Mouse (Mus musculus) neural tube, embryonic 11.5 days (tissue): Measurements from ENCODE around the gene Rhbdf2. TPM values are rescaled to one million over a fixed set of nuclear protein-coding genes. Genes with fewer than 3 reads are reported as not detected.

Source experiments
- ATAC-seq: fragments of 200-750 bp; cut with Nextera tagmentation; 2 replicates; pipeline ENCODE4 v1.8.0; 2017; ENCODE audit warnings: moderate number of reproducible peaks, mild to moderate bottlenecking, moderate TSS enrichment, moderate library complexity; ENCODE audit not compliant: insufficient read depth, low FRiP score, low TSS enrichment
- DNase-seq: peaks from one replicate; pipeline ENCODE4 v3.0.0-alpha.2; 2015; ENCODE audit warnings: low spot score
- H3K27ac ChIP-seq: fragments of 300-500 bp; sonication (generic); 2 replicates; pipeline ENCODE4 v1.5.1; 2014; ENCODE audit warnings: low read depth, mild to moderate bottlenecking, low read length
- H3K27me3 ChIP-seq: fragments of 300-500 bp; sonication (generic); 2 replicates; pipeline ENCODE4 v1.6.1; 2014; ENCODE audit warnings: mild to moderate bottlenecking, low read length, mixed read lengths; ENCODE audit not compliant: control insufficient read depth, insufficient read depth
- H3K36me3 ChIP-seq: fragments of 300-500 bp; sonication (generic); 2 replicates; pipeline ENCODE4 v1.6.1; 2014; ENCODE audit warnings: mild to moderate bottlenecking, low read length, moderate library complexity, mixed read lengths; ENCODE audit not compliant: control insufficient read depth, insufficient read depth
- H3K4me1 ChIP-seq: fragments of 300-500 bp; sonication (generic); 2 replicates; pipeline ENCODE4 v1.6.1; 2014; ENCODE audit warnings: low read length, mixed read lengths; ENCODE audit not compliant: control insufficient read depth, insufficient read depth
- H3K4me2 ChIP-seq: fragments of 300-500 bp; sonication (generic); 2 replicates; pipeline ENCODE4 v1.6.1; 2014; ENCODE audit warnings: low read depth, mild to moderate bottlenecking, moderate library complexity
- H3K4me3 ChIP-seq: fragments of 300-500 bp; sonication (generic); 2 replicates; pipeline ENCODE4 v1.5.1; 2014; ENCODE audit warnings: low read depth, low read length
- H3K9ac ChIP-seq: fragments of 300-500 bp; sonication (generic); 2 replicates; pipeline ENCODE4 v1.6.1; 2014; ENCODE audit warnings: mild to moderate bottlenecking, low read length
- H3K9me3 ChIP-seq: fragments of 300-500 bp; sonication (generic); 2 replicates; pipeline ENCODE4 v1.6.1; 2016; ENCODE audit warnings: low read length; ENCODE audit not compliant: control insufficient read depth
- WGBS: fragments of 180-500 bp; shearing (Covaris S2); extraction: QIAGEN DNeasy Blood & Tissue Kit; methylation state at CpG from one replicate; pipeline ENCODE4 v1.1.7; 2014; 5-methylcytosine and 5-hydroxymethylcytosine counted together
- polyA plus RNA-seq: library from polyadenylated mRNA; unstranded; fragments of >200 nt; fragmentation: Nextera tagmentation; extraction: Ambion mirVana; gene quantifications from 2 replicates; pipeline ENCODE4 v1.2.1, GENCODE M21; 2014

Gene Rhbdf2
- polyA plus RNA-seq, 1 experiment from 2014 or later: 4.9 TPM

GRCm38 (mm10) chr11:116598193-116598592 lies 28.6 kb downstream of the Rhbdf2 start:
- H3K27me3 ChIP-seq: no peaks in the 10 kb centered on the region
- H3K4me3 ChIP-seq: no peak overlapping the region
- no peak overlapping the region for H3K27ac ChIP-seq
- no peaks in the 10 kb centered on the region for H3K36me3 ChIP-seq
- no peak for ATAC-seq
- no peaks in the 10 kb centered on the region for H3K4me1 ChIP-seq
- DNase-seq: no peak
- no peak overlapping the region for H3K4me2 ChIP-seq
- H3K9me3 ChIP-seq: no peaks in the 10 kb centered on the region
- 94% methylated on average over 8 of the region's 8 CpGs for WGBS
- no peak overlapping the region for H3K9ac ChIP-seq

GRCm38 (mm10) chr11:116596766-116597165 lies 30.1 kb downstream of the Rhbdf2 start:
- 90% methylated on average over 19 of the region's 19 CpGs for WGBS
- DNase-seq: no peak

GRCm38 (mm10) chr11:116593345-116593744 lies 33.5 kb downstream of the Rhbdf2 start:
- ATAC-seq (no peak), DNase-seq (no peak)
- no peaks in the 10 kb centered on the region for H3K9me3 ChIP-seq
- no peaks in the 10 kb centered on the region for H3K27me3 ChIP-seq
- 72% methylated on average over 4 of the region's 4 CpGs for WGBS
- H3K4me1 ChIP-seq: no peaks in the 10 kb centered on the region
- H3K4me2 ChIP-seq: no peak overlapping the region
- no peak overlapping the region for H3K4me3 ChIP-seq
- H3K9ac ChIP-seq: no peak overlapping the region
- H3K36me3 ChIP-seq: no peaks in the 10 kb centered on the region
- H3K27ac ChIP-seq: no peak overlapping the region

More at GRCm38 (mm10) chr11:116596766-116597165, 30.1 kb downstream of the Rhbdf2 start:
- H3K9me3 ChIP-seq: no peaks in the 10 kb centered on the region
- H3K27me3 ChIP-seq: no peaks in the 10 kb centered on the region
- no peak overlapping the region for H3K9ac ChIP-seq
- H3K4me2 ChIP-seq: no peak overlapping the region
- no peak overlapping the region for H3K4me3 ChIP-seq
- H3K27ac ChIP-seq: no peak overlapping the region
- no peak for ATAC-seq
- H3K4me1 ChIP-seq: no peaks in the 10 kb centered on the region
- H3K36me3 ChIP-seq: no peaks in the 10 kb centered on the region

GRCm38 (mm10) chr11:116592428-116592827 lies 34.4 kb downstream of the Rhbdf2 start:
- DNase-seq (peak; percentile 94), ATAC-seq (peak; percentile 65)
- Histone ChIP-seq H3K9ac (0 out of 2 replicates have a peak overlapping the region, but pooled peaks have one; percentile 1), H3K4me2 (no peak overlapping the region), H3K27me3 (no peaks in the 10 kb centered on the region), H3K27ac (no peak overlapping the region), H3K4me3 (no peak overlapping the region), H3K4me1 (no peaks in the 10 kb centered on the region), H3K36me3 (no peaks in the 10 kb centered on the region), H3K9me3 (no peaks in the 10 kb centered on the region)

- Histone ChIP-seq H3K27me3 (no peaks in the 10 kb centered on the region), H3K9me3 (no peaks in the 10 kb centered on the region), H3K9ac (no peak overlapping the region), H3K4me1 (no peaks in the 10 kb centered on the region), H3K4me3 (no peak overlapping the region), H3K27ac (no peak overlapping the region), H3K4me2 (no peak overlapping the region), H3K36me3 (no peaks in the 10 kb centered on the region)
- WGBS: 91% methylated on average over 4 of the region's 4 CpGs
- DNase-seq (no peak), ATAC-seq (no peak)
These were observed 35.2 kb downstream of the Rhbdf2 start for GRCm38 (mm10) chr11:116591621-116592020.

- H3K4me3 ChIP-seq: no peak overlapping the region
- H3K27ac ChIP-seq: no peak overlapping the region
- H3K4me1 ChIP-seq: no peaks in the 10 kb centered on the region
- no peaks in the 10 kb centered on the region for H3K27me3 ChIP-seq
- no peaks in the 10 kb centered on the region for H3K36me3 ChIP-seq
- no peak for DNase-seq
- no peaks in the 10 kb centered on the region for H3K9me3 ChIP-seq
- WGBS: 68% methylated on average over 8 of the region's 8 CpGs
- H3K9ac ChIP-seq: no peak overlapping the region
- H3K4me2 ChIP-seq: no peak overlapping the region
- no peak for ATAC-seq
These were observed 37.2 kb downstream of the Rhbdf2 start for GRCm38 (mm10) chr11:116589574-116589973.

GRCm38 (mm10) chr11:116589020-116589531 lies 37.7 kb downstream of the Rhbdf2 start:
- Histone ChIP-seq H3K27ac (no peak overlapping the region), H3K4me3 (no peak overlapping the region), H3K4me1 (no peaks in the 10 kb centered on the region), H3K27me3 (no peaks in the 10 kb centered on the region), H3K9ac (no peak overlapping the region), H3K4me2 (no peak overlapping the region), H3K36me3 (no peaks in the 10 kb centered on the region), H3K9me3 (no peaks in the 10 kb centered on the region)
- WGBS: 35% methylated on average over 14 of the region's 14 CpGs
- ATAC-seq (no peak), DNase-seq (peak; percentile 38)

GRCm38 (mm10) chr11:116586801-116587631 lies 39.8 kb downstream of the Rhbdf2 start:
- ATAC-seq (peak; percentile 48; the same call in 1 of the 2 replicates), DNase-seq (peak; percentile 81)
- WGBS: 23% methylated on average over 23 of the region's 23 CpGs
- H3K9me3 ChIP-seq: no peaks in the 10 kb centered on the region
- no peak overlapping the region for H3K9ac ChIP-seq
- no peak overlapping the region for H3K27ac ChIP-seq
- H3K4me2 ChIP-seq: no peak overlapping the region
- H3K36me3 ChIP-seq: no peaks in the 10 kb centered on the region
- H3K27me3 ChIP-seq: no peaks in the 10 kb centered on the region
- H3K4me3 ChIP-seq: no peak overlapping the region
- H3K4me1 ChIP-seq: no peaks in the 10 kb centered on the region

GRCm38 (mm10) chr11:116586310-116586709 lies 40.5 kb downstream of the Rhbdf2 start, which contains the start of gene Aanat:
Gene Aanat, plus strand, starts transcription at chr11:116586432.
- no peak within 1 kb of the TSS for H3K4me3 ChIP-seq
- H3K36me3 ChIP-seq: no peaks in the 10 kb centered on the region
- 65% methylated on average over 5 of the region's 5 CpGs for WGBS
- no peak for DNase-seq
- no peaks in the 10 kb centered on the region for H3K27me3 ChIP-seq
- H3K4me2 ChIP-seq: no peak within 1 kb of the TSS
- ATAC-seq: no peak
- no peaks in the 10 kb centered on the region for H3K9me3 ChIP-seq
- H3K4me1 ChIP-seq: no peaks in the 10 kb centered on the region
- no peak within 1 kb of the TSS for H3K9ac ChIP-seq
- H3K27ac ChIP-seq: no peak within 1 kb of the TSS
